Mouse (Mus musculus) myocyte (in vitro differentiated cells): Measurements from ENCODE around the gene Morc3.

Experiments used
- POLR2A ChIP-seq: IDR thresholded peaks from one replicate; pipeline ENCODE4 v1.6.1; 2011; ENCODE audit warnings: low read depth, mild to moderate bottlenecking, control low read depth, moderate library complexity; ENCODE audit not compliant: insufficient read length
- POLR2AphosphoS2 ChIP-seq: IDR thresholded peaks from one replicate; pipeline ENCODE4 v1.6.1; 2011; ENCODE audit warnings: low read depth, control low read depth; ENCODE audit not compliant: insufficient read length
- SRF ChIP-seq: IDR thresholded peaks from one replicate; pipeline ENCODE4 v1.6.1; 2011; ENCODE audit warnings: low read depth; ENCODE audit not compliant: control insufficient read depth, insufficient read length
- USF1 ChIP-seq: IDR thresholded peaks from one replicate; pipeline ENCODE4 v1.6.1; 2011; ENCODE audit warnings: low read depth, mild to moderate bottlenecking, control low read depth, moderate library complexity

DNA sequence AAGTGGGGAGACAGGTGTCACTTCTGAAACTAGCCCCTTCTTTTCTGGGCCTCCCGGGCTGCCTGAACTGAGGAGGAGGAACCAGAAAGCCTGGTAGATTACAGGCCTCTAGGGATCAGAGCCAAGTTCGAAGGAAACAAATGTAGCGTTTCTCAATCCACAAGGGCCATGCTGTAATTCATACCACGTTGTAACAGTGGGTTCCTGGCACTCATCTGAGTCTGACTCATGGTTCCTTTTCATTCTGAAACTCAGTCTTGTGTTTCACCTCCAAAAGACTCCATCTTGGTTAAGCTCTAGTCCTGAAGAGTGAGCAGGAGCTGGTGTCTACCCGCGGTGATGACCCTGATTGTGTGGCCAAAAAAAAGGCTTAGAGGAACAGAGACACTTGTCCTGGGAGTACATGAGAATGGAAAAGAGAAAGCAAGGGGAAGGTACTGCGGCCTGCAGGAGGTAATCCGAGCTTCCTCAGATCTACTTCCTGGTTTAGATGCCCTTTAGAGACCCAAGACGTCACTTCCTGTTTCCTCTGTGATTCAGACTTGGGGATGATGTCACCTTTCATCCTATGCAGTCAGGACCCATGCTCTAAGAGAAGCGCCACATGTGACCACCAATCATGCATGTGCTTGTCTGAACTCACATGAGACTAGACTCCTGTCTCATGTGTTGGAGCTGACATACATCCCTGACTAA, 82.1 kb downstream of the Morc3 start:
- TF ChIP-seq POLR2A (no peak), POLR2AphosphoS2 (no peak), SRF (no peak), USF1 (peak; percentile 20)
